Mouse (Mus musculus): Measurements from ENCODE around the gene Pfkm. TPM values are rescaled to one million over a fixed set of nuclear protein-coding genes. Genes with fewer than 3 reads are reported as not detected.

The Pfkm gene
- polyA plus RNA-seq, 1 experiment, result 69.9 TPM

DNA sequence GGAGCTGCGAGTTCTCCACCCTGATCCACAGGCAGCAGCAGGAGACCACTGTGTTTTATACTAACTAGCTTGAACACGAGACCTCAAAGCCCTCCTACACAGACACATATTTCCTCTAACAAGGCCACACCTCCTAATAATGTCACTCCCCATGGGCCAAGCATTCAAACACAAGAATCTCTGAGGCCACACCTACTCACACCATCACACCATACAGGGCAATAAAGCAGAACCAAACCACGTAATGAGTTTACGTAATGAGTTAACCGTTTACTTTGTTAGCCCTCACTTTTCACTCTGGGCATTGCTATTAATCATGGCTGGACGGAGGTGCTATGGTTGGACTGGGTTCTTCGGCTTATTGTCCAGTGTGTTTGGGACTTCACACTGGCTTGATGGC, 47.4 kb downstream of the Pfkm start:
- DNase-seq (ENCODE audit: low spot score), result no peak

DNA sequence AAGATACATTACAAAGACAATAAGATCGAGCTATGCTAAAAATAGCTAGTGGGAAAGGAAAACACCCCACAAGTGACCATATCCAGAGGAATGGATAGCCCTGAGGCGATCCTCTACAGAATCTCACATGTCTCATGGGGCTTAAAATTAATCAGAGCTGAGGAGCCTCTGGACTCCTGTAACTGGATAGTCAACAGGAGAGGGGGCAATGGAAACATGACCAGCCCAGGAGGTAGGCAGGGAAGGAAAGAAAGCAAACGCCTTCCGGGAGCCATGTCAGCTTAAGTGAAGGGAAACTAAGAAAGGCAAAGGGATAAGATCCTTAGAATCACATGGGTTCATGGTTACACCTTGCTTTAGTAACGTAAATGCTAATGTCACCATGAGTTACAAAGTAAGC, 48.4 kb downstream of the Pfkm start:
- DNase-seq (ENCODE audit: low spot score), result no peak

DNA sequence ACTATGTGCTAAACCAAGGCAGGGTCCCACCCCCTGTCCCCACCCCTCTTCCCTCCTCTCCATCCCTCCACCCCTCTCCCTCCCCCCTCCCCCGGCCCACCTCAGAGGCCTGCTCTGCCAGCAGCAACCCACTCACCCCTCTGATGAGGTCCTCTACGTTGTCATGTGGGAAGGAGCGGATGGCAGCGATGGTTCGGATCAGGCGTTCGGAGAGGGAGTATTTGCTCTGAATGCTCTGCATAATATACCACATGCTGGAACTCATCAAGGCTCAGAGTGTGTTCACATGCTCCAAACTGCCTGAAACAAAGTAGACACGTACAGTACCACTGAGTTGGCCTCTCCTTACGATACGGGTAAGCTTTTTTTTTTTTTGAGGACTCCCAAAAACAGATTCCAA, 50.1 kb downstream of the Pfkm start:
- no peak for DNase-seq (ENCODE audit: low spot score)

DNA sequence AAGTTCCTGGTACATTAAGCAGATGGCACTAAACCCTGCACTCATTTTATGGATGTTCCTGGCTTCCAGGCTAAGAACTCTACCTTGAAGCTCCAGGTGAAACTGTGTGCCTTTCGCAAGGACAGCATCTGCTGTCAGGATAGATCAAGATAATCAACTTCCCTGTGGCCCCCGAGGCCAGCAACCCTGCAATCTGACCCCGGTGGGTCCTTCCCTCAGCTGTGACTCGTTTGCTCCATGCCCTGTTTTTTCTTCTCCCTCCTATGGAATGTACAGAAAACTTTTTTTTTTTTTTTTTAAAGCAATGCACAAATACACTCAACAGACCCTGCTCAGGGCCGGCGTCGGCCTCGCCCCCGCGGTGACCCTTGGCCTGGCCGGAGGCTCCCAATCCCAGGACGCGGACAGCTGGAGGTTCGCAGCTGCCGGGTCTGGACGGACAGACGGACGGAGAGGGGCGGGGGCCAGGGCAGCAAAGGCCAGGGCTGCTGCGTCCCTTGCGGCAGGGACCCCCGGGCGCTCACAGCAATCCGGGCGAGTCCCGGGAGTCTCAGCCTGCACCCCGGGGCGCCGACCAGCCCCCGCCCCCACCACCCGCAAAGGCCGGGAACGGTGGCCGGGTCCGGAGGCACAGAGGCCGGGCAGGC, 52.6 kb downstream of the Pfkm start:
- DNase-seq (ENCODE audit: low spot score), result no peak

DNA sequence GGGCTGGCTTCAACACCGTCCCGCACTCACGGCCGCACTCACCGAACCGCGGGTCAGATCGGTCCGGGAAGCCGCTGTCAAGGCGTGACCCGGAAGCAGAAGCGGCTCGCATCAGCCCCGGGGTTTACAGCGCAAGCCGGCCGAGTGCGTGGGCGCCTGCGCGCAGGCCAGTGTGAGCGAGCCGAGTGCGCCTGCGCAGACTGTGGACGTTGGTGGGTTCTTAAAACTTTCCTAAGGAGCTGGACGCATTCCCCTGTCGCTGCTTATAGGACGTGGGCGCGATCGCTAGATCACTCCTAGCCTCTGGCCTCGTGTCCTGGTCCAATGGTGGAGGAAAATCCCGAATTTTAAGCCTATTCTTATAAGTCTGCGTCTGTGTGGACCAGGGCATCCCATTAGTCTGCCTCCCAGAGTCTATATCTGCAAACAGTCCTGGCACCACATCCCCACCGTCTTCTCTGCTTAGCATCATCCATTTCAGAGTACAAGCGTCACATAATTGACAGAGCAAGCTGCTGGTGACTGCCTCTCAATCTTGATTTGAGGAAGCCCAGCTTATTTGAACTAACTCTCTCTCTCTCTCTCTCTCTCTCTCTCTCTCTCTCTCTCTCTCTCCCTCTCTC, 53.3 kb downstream of the Pfkm start:
- peak; percentile 80 for DNase-seq (ENCODE audit: low spot score)

DNA sequence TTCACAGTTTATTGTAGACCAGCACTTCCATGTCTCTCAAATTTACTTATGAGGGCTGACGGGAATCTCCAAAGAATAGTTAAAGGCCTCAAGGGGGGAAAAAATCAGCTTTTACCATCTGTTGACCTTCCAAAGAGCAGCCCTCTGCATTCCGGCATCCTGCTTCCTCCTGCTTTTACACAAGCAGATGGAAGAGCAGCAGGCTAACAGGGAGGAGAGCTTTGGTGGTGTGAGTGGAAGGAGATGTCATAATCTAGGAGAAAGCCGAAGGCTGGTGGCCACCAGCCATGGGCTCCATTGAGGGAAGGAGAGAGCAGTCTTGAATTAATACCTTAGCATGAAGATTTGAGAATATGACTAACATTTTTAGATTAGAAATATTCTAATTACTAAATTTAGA, 56.0 kb downstream of the Pfkm start:
- DNase-seq (ENCODE audit: low spot score), result no peak

DNA sequence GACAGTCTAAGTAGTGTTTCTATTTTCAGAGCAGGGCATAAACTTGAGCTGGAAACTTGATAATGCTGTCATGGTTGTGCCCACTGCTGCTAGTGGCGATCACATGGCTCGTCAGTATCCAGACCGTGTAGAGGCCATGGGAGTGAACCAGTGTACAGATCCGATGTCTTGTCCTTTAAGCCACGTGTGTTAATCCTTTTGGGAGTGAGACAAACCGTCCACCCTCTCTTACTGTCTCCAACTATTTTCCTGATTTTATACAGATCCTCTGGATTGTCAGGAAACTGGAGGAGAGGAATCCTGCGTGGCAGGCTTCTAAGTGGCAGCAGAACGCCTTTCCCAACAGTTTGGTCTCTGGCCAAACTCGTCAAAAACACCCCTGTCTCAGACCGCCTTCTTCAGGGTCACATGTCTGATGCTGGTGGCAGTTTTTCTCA, 56.8 kb downstream of the Pfkm start:
- DNase-seq (ENCODE audit: low spot score), result no peak

DNA sequence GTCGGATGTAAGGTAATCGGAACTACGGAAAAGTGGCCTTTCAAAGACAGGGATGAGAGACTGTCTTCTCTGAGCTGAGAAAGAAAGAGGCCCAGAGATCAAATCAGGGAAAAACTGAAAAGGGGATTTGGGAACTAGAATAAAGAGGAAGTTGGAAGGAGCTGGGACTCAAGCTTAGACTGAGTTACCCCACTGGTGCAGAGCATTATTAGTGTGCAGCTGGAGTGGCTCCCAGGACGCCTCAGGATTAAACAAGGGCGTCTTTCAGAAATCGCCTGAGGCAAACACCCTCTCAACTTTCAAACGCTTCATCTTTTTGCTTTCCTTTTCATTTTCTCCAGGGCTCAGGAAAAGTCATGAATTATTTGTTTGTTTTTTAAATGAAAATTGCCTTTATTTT, 60.5 kb downstream of the Pfkm start:
- no peak for DNase-seq (ENCODE audit: low spot score)

DNA sequence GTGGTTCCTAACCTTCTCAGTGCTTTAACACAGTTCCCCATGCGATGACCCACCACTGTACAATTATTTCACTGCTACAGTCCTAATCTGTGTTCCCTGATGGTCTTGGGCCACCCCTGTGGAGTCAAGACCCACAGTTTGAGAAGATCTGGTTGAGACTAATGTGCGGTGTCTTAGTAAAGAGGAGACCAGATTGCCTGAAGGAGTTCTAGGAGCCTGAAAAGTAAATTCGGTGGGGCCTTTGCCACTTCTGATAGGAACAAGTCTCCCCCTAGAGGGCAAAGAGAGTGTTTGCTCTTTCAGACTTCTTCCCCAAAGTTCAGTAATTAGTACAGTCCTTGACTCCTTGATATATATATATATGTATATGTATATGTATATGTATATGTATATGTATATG, 61.2 kb downstream of the Pfkm start:
- no peak for DNase-seq (ENCODE audit: low spot score)

DNA sequence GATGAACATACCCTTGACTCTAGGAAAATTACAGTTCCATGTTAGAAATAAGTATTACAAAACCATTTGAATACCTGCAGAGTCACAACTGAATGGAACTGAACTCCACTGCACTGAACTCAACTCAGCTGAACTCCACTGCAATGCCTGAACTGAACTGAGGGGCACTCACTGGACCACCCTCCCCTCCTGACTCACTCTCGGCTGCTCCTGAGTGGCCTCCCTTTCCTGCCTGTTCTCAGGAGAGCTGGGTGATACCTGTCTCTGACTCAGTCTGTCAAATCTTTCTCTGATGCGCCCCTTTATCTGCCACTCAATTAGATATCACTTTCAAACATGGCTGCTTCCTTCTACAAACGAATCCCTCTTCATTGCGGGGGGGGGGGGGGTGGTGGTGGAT, 61.8 kb downstream of the Pfkm start:
- no peak for DNase-seq (ENCODE audit: low spot score)

DNA sequence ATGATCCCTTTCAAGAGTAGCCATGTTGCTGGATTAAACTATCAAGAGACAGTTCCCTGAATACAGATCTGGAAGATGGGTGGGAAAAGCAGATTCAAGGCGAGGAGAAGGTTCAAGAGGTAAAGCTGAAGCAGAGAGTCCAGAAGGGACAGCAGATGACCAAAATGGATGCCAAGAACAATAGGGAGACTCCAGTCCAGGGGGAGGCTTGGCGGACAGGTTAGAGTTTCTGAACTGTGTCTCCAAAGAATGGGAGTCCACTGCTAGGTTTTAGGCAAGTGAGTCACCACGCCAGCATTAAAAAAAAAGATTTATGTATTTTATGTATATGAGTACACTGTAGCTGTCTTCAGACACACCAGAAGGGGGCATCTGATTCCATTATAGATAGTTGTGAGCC, 62.2 kb downstream of the Pfkm start:
- DNase-seq (ENCODE audit: low spot score), result no peak

DNA sequence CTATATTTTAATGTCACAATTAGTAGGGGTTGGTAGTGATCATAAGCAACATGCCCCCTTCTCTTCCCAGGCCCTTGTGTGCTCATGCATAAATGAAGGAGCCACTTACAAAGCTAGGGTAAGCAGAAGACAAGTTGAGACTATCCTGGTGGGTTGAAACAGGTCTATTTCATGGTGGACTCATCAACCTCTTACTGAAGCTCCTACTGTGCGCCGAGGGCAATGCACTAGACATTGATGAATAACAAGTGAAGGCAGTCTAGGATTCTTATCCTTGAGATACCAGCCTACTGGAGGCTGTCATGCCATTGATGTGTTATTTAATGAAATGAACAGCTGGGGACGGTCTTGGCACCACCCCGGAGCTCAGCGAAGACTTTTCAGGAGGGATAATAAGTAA, 62.9 kb downstream of the Pfkm start:
- no peak for DNase-seq (ENCODE audit: low spot score)

DNA sequence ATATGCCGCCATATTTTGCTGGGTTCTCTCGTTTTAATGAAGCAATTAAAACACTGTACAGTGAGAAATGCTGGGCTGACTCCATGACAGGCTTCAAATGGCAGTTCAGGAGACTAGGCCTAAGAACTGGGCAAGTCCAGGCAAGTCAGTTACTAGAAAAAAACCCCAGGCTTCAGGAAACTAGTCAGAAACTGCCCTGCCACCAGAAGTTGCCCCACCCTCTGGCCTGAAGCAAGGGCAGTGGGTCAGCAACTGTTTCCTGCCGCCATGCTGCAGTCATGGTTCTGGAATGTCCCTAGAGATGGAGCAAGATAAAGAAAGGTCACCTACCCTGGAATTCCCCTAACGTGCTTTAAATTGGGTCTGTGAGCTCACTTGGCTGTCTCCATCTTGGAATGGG, 63.6 kb downstream of the Pfkm start:
- DNase-seq (ENCODE audit: low spot score), result no peak

DNA sequence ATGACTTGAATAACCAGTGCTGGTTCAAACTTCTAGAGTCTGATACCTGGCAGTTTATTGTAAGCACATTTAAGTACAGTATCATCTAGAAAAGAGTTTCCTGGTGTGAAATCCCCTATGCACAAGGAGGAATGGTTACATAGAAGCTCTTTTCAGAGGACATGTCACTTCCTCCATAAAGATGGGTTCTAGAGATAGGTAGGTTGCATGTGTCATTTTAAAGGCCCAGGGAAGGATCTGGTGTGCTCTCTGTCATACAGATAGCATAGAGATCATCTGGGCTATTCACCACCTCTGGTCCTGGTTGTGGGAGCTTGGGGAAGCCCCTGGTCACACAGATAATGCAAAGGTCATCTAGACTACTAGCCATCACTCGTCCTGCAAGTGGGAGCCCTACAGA, 64.9 kb downstream of the Pfkm start:
- no peak for DNase-seq (ENCODE audit: low spot score)

DNA sequence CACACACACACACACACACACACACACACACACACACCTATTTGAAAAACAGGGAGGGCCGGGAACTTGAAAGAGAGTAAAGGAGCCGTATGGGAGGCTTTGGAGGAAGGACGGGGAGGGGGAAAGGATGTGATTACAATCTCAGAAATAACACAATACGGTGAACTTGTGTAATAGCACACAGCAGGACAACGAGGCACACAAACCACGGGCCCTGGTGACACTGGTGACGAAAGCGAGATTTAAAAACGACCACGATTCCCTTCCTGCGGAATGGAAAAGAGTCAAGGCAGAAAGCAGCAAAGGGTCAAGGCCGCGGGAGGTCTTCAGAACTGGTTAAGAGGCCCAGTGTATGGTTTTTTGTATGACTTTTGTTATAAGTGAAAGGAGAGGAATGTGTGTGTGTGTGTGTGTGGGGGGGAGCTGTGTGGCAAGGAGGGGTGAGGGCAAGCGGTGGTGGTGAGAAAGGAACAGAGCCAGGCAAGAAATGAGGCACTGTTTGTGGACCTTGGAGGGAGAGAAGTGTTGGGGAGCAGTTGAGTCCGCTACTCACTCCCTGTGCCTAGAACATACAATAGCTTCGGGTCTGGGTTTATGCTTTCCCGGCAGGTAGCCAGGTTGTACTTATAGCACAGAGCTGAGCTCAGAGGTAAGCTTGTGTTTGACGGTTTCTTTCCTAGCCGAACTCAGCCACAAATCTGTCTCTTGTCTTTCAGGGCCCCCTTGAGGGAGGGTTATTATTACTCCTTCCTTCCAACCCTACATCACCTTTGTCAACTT, 68.8 kb downstream of the Pfkm start:
- no peak for DNase-seq (ENCODE audit: low spot score)

DNA sequence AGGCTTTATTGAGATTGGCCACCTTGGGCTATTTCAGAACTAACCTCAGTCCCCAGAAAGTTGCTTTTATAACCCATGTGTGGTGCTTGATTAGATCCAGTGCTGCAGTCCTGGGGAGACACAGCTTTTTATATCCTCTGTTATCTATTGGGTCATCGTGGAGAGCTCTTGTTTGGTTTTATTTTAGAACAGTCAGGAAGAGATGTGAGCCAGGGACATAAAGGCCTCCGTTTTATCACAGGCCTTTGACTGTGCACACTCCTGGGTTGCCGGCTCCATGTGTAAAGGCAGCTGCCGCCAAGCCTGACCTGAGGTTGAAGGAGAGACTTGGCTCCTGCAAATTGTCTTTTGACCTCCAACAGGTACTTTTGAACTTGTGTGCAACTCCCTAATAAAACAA, 70.2 kb downstream of the Pfkm start:
- DNase-seq (ENCODE audit: low spot score), result no peak

DNA sequence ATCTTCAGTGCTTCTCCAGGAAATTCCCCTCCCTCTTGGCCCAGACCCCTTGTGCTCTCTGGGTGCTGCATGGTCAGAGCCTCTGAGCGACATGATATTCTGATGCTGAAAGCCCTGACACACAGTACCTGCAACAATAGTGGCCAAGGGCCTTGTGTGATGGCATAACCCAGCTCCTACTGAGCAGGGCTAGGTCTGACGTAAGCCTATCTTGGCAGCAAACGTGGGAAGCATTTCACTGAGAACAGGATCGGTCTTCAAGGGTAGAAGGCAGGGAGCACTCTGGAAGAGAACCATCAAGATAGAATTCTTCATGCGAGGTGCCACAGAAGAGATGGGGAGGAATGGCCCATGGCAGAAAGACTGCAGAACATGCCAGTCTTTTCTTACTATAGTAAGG, 73.1 kb downstream of the Pfkm start, which contains the start of gene Asb8:
TSS of gene Asb8 (minus strand) at position 101 of the 400 bp plus-strand sequence.
- no peak for DNase-seq (ENCODE audit: low spot score)

DNA sequence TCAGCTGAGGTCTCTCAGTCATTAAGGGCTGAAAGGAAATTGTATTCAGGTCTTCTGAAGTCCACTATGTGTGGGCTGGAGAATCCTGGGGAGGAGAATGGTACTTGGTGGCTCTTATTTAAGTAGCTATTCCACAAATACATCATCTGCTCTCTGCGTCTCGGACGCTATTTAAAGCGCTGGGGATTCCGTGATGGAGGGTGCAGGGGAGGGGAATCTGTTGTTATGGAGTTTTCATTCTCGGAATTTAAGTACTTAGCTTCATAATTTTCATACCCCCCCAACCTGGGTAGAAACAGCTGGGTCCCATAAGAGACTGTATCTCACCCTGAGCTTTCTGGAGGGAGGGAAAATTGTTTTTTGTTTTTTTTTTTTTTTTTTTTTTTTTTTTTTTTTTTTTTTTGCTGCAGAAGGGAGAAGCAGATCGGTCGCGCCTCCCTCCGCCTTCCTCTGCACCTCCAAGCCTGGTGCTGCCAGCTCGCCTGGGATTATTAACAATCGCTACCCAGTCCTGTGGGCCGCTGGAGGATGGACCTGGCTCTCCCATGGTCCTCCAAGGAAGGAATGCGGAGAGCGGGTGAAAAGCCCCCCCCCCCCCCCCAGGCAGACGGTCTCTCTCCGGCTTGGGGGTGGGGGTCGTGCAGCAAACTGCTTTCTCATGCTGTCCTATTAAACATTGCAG, 74.7 kb downstream of the Pfkm start, which contains the start of gene Ccdc184:
TSS of gene Ccdc184 (plus strand) at position 196 of the 682 bp plus-strand sequence.
- no peak for DNase-seq (ENCODE audit: low spot score)

DNA sequence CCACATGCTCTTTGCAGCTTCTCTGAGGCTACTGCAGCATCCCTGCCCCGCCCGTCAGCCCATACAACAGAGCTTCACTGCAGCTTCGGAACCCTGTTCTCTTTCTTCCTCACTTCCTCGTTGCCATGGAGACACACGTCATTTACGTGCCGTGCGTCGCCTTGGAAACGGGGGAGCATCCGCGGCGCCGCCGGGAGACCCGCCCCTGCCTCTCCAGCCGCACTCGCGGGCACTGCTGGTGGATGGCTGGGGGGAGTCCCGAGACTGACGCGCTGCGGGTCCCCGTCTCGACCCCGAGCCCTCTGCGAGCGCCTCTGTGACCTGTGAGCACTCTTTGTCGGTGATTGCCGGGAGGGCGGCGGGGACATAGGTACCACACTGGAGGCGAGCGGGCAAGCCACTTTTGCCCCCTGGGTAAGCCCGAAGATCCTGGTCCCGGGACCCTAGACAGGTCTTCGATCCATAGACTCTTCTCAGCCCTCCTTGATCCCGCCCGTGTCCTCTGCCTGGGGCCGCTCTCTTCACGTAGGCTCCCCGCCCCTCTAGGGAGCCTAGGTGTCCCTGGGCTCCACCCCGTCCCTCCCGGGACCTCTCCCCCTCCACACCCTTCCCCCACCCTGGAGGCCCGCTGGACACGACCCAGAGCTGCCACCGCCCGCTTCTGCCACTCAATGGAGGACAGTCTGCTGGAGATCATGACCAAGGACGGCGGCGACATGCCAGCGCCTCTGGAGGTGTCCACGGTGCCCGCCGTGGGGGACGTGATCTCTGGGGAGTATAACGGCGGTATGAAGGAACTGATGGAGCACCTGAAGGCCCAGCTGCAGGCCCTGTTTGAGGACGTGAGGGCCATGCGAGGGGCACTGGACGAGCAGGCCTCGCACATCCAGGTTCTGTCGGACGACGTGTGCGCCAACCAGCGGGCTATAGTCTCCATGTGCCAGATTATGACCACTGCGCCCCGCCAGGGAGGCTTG, 75.5 kb downstream of the Pfkm start:
- DNase-seq (ENCODE audit: low spot score), result peak; percentile 45

DNA sequence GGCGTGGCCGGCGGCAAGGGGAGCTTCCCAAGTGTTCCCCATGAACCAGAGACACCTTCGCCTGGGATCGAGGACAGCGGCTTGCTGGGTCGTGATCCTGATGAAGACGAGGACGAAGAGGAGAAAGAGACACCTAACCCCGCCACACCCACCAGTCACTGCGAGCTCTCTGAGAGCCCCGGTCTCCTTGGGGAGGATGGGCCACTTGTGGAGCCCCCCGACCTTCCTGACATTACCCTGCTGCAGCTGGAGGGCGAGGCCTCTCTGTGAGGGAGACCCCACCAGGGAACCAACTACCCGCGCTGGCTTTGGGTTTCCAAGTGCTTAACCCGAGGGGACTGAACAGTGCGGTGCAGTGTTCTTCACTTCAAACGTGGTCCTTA, 76.2 kb downstream of the Pfkm start:
- DNase-seq (ENCODE audit: low spot score), result no peak

DNA sequence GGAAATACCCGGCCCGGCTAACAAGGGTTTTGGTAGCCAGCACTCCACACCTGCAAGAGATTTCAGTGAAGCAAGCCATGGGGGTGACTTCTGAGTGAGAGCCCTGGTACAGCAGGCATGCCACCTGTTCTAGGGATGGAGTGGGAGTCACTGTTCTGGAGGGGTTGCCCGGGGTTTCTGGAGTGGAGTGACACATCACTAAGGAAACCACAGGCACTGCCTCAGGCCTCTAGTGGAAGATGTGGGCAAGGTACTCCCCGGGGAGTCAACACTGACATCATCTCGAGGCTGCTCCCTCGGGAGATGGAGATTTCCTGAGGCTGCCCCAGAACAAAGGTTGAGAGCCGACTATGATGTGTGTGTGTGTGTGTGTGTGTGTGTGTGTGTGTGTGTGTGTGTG, 78.0 kb downstream of the Pfkm start:
- no peak for DNase-seq (ENCODE audit: low spot score)

Data from urinary bladder, adult 2 months (tissue).